Mouse (Mus musculus): ENCODE results near the gene Psenen.

The Psenen gene

GRCm38 (mm10) chr7:30588676-30589434 is 25.4 kb upstream of the Psenen start, which contains the start of gene Kmt2b:
TSS of gene Kmt2b (minus strand) at chr7:30588726.
- DNase-seq (ENCODE audit: low spot score in 2 of 2), result peak; percentile 89 to 98

- peak in 1 of 2 experiments; percentile 73 for DNase-seq (ENCODE audit: low spot score in 2 of 2)
Measured at GRCm38 (mm10) chr7:30587842-30588667, 24.6 kb upstream of the Psenen start.

- DNase-seq (ENCODE audit: low spot score in 2 of 2), result no peak
Measured at GRCm38 (mm10) chr7:30586455-30587020, 23.1 kb upstream of the Psenen start.

- no peak for DNase-seq (ENCODE audit: low spot score in 2 of 2)
Measured at GRCm38 (mm10) chr7:30585170-30585569, 21.7 kb upstream of the Psenen start.

- no peak for DNase-seq (ENCODE audit: low spot score in 2 of 2)
Measured at GRCm38 (mm10) chr7:30584339-30584738, 20.9 kb upstream of the Psenen start.

GRCm38 (mm10) chr7:30581547-30581946 is 18.1 kb upstream of the Psenen start:
- no peak for DNase-seq (ENCODE audit: low spot score in 2 of 2)

GRCm38 (mm10) chr7:30579950-30580349 is 16.5 kb upstream of the Psenen start:
- DNase-seq (ENCODE audit: low spot score in 2 of 2), result no peak

GRCm38 (mm10) chr7:30572969-30573368 is 9.5 kb upstream of the Psenen start:
- DNase-seq (ENCODE audit: low spot score in 2 of 2), result no peak

GRCm38 (mm10) chr7:30572389-30572788 is 9.0 kb upstream of the Psenen start:
- DNase-seq (ENCODE audit: low spot score in 2 of 2), result no peak

GRCm38 (mm10) chr7:30567555-30567954 is 4.1 kb upstream of the Psenen start:
- no peak for DNase-seq (ENCODE audit: low spot score in 2 of 2)

- no peak for DNase-seq (ENCODE audit: low spot score in 2 of 2)
Measured at GRCm38 (mm10) chr7:30566033-30566432, 2.6 kb upstream of the Psenen start.

GRCm38 (mm10) chr7:30564970-30565571 is 1.6 kb upstream of the Psenen start, which contains the start of gene Igflr1:
TSS of gene Igflr1 (plus strand) at chr7:30565427.
- no peak for DNase-seq (ENCODE audit: low spot score in 2 of 2)

GRCm38 (mm10) chr7:30563906-30564280 is 466 bp upstream of the Psenen start:
- no peak for DNase-seq (ENCODE audit: low spot score in 2 of 2)

- peak; percentile 32 to 65 for DNase-seq (ENCODE audit: low spot score in 2 of 2)
Measured at GRCm38 (mm10) chr7:30562526-30563116, 806 bp downstream of the Psenen start.

GRCm38 (mm10) chr7:30560296-30560695 is 3.1 kb downstream of the Psenen start:
- DNase-seq (ENCODE audit: low spot score in 2 of 2), result no peak

- DNase-seq (ENCODE audit: low spot score in 2 of 2), result peak; percentile 85 to 97
Measured at GRCm38 (mm10) chr7:30559443-30559954, 3.9 kb downstream of the Psenen start, which contains the start of gene Lin37. TSS of gene Lin37 (minus strand) at chr7:30559838.

GRCm38 (mm10) chr7:30558656-30559442 is 4.6 kb downstream of the Psenen start:
- DNase-seq (ENCODE audit: low spot score in 2 of 2), result no peak

- DNase-seq (ENCODE audit: low spot score in 2 of 2), result no peak
Measured at GRCm38 (mm10) chr7:30557901-30558514, 5.4 kb downstream of the Psenen start.

GRCm38 (mm10) chr7:30556894-30557536 is 6.4 kb downstream of the Psenen start:
- no peak for DNase-seq (ENCODE audit: low spot score in 2 of 2)

Data from urinary bladder, adult 18-20 months (tissue).